Mouse (Mus musculus): ENCODE data around the gene Prap1.

GRCm38 (mm10) chr7:140141350-140141749, 48.2 kb downstream of the Prap1 start:
- TF ChIP-seq GATA1 (IDR thresholded peaks at IDR 0.05; ENCODE audit: borderline replicate concordance, low read length): no peak
- TF ChIP-seq FLI1 (IDR thresholded peaks at IDR 0.05; ENCODE audit: low read length): no peak
